Mouse (Mus musculus): ENCODE results near the gene S100a2. TPM values are rescaled to one million over a fixed set of nuclear protein-coding genes. Genes with fewer than 3 reads are reported as not detected.

S100a2 gene
- total RNA-seq, 2 experiments from 2014 or later: not detected

GRCm38 (mm10) chr3:90594466-90594865 lies 4.4 kb downstream of the S100a2 start:
- DNase-seq (ENCODE audit: low spot score): no peak
- intact Hi-C loops (cut with DNase I): no loop called here

- no peak for DNase-seq (ENCODE audit: low spot score)
- intact Hi-C loops (cut with DNase I): no loop called here
Measured at GRCm38 (mm10) chr3:90595556-90595955, 5.5 kb downstream of the S100a2 start.

GRCm38 (mm10) chr3:90596810-90597209 lies 6.8 kb downstream of the S100a2 start:
- DNase-seq (ENCODE audit: low spot score): no peak
- intact Hi-C loops (cut with DNase I): no loop called here

- DNase-seq (ENCODE audit: low spot score): no peak
- intact Hi-C loops (cut with DNase I): no loop called here
Measured at GRCm38 (mm10) chr3:90597736-90598135, 7.7 kb downstream of the S100a2 start.

GRCm38 (mm10) chr3:90598212-90598611 lies 8.2 kb downstream of the S100a2 start:
- intact Hi-C loops (cut with DNase I): no loop called here
- no peak for DNase-seq (ENCODE audit: low spot score)

GRCm38 (mm10) chr3:90599401-90599800 lies 9.4 kb downstream of the S100a2 start:
- intact Hi-C loops (cut with DNase I): no loop called here
- no peak for DNase-seq (ENCODE audit: low spot score)

- intact Hi-C loops (cut with DNase I): no loop called here
- DNase-seq (ENCODE audit: low spot score): no peak
Measured at GRCm38 (mm10) chr3:90600036-90600435, 10.0 kb downstream of the S100a2 start.

GRCm38 (mm10) chr3:90600458-90601195 lies 10.6 kb downstream of the S100a2 start:
- no peak for DNase-seq (ENCODE audit: low spot score)

GRCm38 (mm10) chr3:90601486-90602110 lies 11.6 kb downstream of the S100a2 start, which contains the start of gene Gm42674:
TSS of gene Gm42674 (plus strand) at chr3:90601904.
- DNase-seq (ENCODE audit: low spot score): no peak
- intact Hi-C loops (cut with DNase I): no loop called here

More at GRCm38 (mm10) chr3:90600458-90601195, 10.6 kb downstream of the S100a2 start:
- intact Hi-C loops (cut with DNase I): no loop called here

GRCm38 (mm10) chr3:90603623-90604022 lies 13.6 kb downstream of the S100a2 start, which contains the start of gene S100a4:
TSS of gene S100a4 (plus strand) at chr3:90603771.
- intact Hi-C loops (cut with DNase I): no loop called here
- DNase-seq (ENCODE audit: low spot score): no peak

GRCm38 (mm10) chr3:90604416-90604815 lies 14.4 kb downstream of the S100a2 start:
- intact Hi-C loops (cut with DNase I): no loop called here
- DNase-seq (ENCODE audit: low spot score): peak; percentile 86

- intact Hi-C loops (cut with DNase I): no loop called here
- DNase-seq (ENCODE audit: low spot score): no peak
Measured at GRCm38 (mm10) chr3:90605049-90605448, 15.0 kb downstream of the S100a2 start.

- intact Hi-C loops (cut with DNase I): no loop called here
- no peak for DNase-seq (ENCODE audit: low spot score)
Measured at GRCm38 (mm10) chr3:90605736-90606135, 15.7 kb downstream of the S100a2 start.

GRCm38 (mm10) chr3:90606185-90606584 lies 16.1 kb downstream of the S100a2 start:
- DNase-seq (ENCODE audit: low spot score): no peak
- intact Hi-C loops (cut with DNase I): no loop called here

GRCm38 (mm10) chr3:90607361-90607760 lies 17.3 kb downstream of the S100a2 start:
- no peak for DNase-seq (ENCODE audit: low spot score)
- intact Hi-C loops (cut with DNase I): no loop called here

GRCm38 (mm10) chr3:90608223-90608622 lies 18.2 kb downstream of the S100a2 start, which contains the start of gene S100a5:
TSS of gene S100a5 (plus strand) at chr3:90608523.
- DNase-seq (ENCODE audit: low spot score): no peak
- intact Hi-C loops (cut with DNase I): no loop called here

- intact Hi-C loops (cut with DNase I): no loop called here
- DNase-seq (ENCODE audit: low spot score): no peak
Measured at GRCm38 (mm10) chr3:90609102-90609501, 19.1 kb downstream of the S100a2 start.

GRCm38 (mm10) chr3:90611494-90611893 lies 21.4 kb downstream of the S100a2 start:
- no peak for DNase-seq (ENCODE audit: low spot score)
- intact Hi-C loops (cut with DNase I): loop anchor here (5.0 to 10.0 kb wide), 2 partner anchors 99 to 197 kb away; partner anchors contain the start of genes S100a1 and S100a13

- DNase-seq (ENCODE audit: low spot score): no peak
- intact Hi-C loops (cut with DNase I): loop anchor here (5.0 to 10.0 kb wide), 2 partner anchors 100 to 197 kb away; partner anchors contain the start of genes S100a1 and S100a13
Measured at GRCm38 (mm10) chr3:90612061-90612460, 22.0 kb downstream of the S100a2 start.

GRCm38 (mm10) chr3:90612728-90613291 lies 22.8 kb downstream of the S100a2 start, which contains the start of gene S100a6:
TSS of gene S100a6 (plus strand) at chr3:90612882.
- intact Hi-C loops (cut with DNase I): loop anchor here (5.0 to 10.0 kb wide), 2 partner anchors 101 to 198 kb away; partner anchors contain the start of genes S100a1 and S100a13

More at GRCm38 (mm10) chr3:90612728-90613291, 22.8 kb downstream of the S100a2 start, which contains the start of gene S100a6:
- peak; percentile 69 for DNase-seq (ENCODE audit: low spot score)
